Mouse (Mus musculus): Measurements from ENCODE around the gene Trim60.
"Not testable (repeated sequence)": the region's sequence is repeated elsewhere in the genome, so short reads cannot be mapped to it uniquely, and the experiment has no call there.

Gene Trim60

DNA sequence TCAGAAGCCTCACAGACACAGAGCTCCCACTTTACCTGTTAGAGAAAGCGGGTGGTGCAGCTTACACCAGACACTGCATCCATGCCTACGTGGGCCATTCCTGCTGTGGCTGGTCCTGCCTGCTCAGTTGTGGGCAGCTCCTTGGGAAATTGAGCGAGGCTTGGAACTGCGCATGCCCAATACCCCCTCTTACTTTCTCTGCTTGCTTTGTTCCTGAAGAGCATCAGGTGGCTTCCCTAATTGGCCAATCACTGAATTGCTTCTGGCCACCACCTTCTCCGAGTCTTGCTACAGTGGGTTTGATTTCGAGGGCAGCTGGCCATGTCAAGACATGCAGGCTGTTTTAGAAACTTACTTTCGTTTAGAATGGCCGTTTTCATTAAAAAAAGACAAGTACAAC is at the start of gene Trim60, which contains the start of gene Trim61:
Gene Trim60, minus strand, starts transcription at position 162 of the 400 bp plus-strand sequence.
Gene Trim61, minus strand, starts transcription at position 101 of the 400 bp plus-strand sequence.
- DNase-seq (ENCODE audit: low spot score) = no peak

DNA sequence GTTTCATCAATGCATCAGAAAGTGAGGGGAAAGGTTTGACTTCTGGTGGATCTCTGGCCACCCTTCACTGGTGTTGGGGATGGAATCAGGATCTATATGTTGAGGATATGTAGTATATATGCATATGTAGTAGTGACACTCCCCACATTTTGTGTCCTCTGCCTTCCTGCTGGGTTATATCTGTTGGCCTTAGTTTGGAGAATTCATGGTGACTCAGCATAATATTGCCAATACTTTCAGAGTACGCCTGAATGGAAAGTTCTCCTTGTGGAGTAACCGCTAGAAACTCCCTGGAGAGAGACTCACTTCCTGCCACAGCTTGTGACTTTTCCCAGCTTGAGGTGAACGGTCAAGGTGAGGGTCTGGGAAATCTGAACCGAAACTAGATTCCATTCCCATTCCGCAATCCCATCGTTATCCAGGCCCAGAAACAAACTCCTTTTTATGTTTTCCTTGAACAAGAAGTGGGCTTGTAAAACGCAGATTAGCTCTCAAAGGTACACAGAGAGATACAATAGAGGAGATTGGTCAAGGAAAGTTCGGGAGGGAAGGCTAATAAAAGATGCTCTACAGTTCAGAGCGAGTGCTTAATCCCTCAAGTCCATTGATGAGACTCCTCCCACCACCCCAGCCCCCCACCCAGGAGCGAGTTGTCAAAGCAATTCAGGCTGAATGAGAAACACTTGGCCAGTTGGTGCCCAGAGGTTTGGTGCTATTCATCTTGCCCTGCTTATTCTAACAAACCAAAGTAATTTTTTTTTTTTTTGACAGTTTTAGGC is 49.5 kb upstream of the Trim60 start:
- no peak for DNase-seq (ENCODE audit: low spot score)

DNA sequence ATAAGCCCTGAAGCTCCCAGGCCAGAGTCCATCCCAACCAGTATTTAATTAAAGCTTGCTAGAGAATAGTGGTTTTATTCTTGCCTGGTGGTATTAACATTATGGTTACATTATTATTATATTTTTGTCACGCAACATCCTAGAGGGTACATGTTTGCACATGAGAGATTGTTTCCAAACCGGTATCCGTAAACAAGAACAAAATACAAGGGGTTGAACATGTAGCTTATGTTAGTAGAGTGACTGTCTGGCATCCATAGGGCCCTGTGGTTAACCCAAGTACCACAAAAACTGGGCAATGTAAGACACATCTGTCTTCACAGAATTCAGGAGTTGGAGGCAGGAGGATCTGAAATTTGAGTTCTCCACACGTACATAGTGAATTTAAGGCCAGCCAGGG is 48.6 kb upstream of the Trim60 start:
- DNase-seq (ENCODE audit: low spot score) = no peak

DNA sequence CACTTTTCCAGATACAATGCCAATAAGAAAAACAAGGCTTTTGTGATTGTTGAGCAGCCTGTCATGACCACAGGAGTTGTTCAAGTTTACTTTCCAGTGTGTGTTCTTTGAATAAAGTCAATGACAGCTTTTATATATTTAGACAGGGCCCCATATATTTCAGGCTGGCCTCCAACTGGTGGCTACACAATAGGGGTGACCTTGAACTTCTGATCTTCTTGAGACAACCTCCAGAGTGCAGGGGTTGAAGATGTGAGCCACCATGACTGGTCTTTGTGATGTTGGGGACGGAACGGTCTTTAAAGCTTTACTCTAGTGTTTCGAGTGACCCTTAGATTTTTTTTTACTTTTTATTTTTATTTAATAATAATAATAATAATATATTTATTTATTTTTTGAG is 47.2 kb upstream of the Trim60 start:
- DNase-seq (ENCODE audit: low spot score) = no peak

DNA sequence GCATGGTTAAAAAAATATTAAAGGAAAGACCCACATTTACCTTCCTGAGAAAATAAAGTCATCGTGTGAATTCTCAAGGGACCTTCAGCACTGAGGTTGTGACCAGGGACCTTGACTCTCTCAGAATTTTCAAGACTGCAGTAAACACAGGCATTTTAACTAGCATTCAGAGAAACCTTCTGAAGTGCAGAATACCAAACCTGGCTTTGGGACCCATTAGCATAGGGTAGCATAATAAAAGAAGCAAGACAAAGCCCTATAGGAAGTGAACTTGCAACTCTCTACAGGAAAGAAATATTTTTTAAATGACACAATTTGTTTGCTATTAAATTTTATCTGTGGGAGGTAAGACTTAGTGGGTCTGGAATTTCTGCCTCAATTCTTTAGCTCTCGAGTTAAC is 45.7 kb upstream of the Trim60 start:
- no peak for DNase-seq (ENCODE audit: low spot score)

DNA sequence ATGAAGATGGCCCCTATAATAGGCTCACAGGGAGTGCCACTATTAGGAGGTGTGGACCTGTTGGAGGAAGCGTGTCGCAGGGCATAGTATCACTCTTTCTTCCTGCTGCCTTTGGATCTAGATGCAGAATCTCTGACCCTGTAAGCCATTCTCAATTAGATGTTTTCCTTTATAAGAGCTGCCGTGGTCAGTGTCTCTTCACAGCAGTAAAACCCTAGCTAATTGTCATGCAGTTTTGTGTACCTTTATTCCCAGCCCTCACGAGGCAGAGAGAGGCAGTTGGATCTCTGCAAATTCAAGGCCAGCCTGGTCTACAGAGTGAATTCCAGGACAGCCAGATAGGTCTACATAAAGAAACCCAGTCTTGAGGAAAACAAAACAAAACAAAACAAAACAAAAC is 43.8 kb upstream of the Trim60 start:
- no peak for DNase-seq (ENCODE audit: low spot score)

DNA sequence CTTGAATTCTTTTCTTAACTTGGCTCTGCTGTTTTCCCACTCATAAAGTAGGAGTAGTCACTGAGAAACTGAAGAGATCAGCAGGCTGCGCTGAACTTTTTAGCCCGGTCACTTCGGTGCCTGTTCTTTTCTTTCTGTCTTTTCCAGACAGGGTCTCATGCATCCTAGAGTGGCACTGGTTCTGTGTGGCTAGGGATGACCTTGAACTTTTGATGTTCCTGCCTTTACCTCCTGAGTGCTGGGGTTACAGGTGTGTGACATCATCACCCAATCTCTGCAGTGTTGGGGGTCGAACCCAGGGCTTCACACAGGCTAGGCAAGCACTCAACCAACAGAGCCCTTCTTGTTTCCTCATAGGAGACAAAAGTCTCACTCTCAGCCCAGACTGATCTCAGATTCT is 38.3 kb upstream of the Trim60 start:
- no peak for DNase-seq (ENCODE audit: low spot score)

DNA sequence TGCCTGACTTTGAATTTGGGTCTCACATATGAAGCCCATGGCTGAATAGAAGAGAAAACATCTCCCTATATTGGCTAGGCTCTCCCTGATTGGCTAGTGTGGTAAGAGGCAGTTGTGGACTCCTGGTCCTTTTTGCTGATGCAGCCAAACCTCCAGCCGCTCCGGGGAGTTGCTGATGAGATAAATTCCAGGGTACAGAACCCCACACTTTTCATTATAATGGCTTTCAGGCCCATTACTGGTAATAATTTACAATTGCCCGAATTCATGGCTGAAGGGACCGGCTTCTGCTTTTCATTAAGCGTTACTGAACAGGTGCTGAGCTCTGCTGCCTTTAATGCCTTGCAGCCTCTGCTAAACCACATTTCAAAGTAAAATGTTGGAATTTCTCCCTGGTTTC is 35.6 kb upstream of the Trim60 start:
- no peak for DNase-seq (ENCODE audit: low spot score)

DNA sequence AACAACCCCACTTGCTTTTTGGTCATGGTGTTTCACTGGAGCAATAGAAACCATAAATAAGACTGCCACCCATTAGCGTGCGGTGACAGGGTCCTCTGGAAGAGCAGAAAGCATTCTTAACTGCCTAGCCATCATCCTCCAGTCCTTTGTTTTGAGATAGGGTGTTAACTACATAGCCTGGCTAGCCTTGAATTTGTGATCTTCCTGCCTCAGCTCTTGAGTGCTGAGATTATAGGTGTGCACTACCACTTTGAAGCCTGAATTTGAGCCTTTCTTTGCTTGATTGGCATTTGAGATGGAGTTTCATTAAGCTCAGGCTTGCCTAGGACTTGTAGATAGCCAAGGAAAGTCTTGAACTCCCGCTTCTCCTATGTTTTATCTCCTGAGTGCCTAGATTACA is 35.2 kb upstream of the Trim60 start:
- DNase-seq (ENCODE audit: low spot score) = no peak

DNA sequence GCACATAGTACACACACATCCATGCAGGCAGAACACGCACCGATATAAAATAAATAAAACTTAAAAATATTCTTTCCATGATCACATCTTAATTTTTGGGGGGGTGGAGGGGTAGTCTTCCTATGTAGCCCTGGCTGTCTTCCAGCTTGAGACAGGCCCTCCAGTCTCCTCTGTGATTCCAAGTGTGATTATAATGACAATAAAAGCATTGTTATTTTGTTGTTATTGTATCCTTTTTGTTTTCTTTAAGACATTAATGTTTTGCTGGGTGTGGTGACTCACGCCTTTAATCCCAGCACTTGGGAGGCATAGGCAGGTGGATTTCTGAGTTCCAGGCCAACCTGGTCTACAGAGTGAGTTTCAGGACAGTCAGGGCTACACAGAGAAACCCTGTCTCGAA is 29.4 kb upstream of the Trim60 start:
- no peak for DNase-seq (ENCODE audit: low spot score)

DNA sequence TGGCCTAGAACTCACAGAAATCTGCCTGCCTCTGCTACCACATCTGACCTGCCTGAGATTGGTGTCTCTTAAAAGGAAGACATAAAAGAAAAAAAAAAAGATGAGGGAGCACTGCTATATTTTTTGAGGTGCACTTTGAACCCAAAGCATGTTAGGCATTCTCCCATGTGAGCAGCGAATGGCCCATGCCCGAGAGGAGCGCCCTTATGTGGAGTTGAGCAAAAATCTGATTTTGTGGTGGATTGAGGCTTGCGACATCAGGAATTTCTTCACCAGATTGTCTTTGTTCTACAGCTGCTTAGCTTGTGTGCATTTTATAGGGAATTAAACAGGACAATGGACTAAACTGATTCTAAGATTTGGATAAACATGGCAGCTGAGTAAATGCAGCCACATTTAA is 28.8 kb upstream of the Trim60 start:
- DNase-seq (ENCODE audit: low spot score) = no peak

DNA sequence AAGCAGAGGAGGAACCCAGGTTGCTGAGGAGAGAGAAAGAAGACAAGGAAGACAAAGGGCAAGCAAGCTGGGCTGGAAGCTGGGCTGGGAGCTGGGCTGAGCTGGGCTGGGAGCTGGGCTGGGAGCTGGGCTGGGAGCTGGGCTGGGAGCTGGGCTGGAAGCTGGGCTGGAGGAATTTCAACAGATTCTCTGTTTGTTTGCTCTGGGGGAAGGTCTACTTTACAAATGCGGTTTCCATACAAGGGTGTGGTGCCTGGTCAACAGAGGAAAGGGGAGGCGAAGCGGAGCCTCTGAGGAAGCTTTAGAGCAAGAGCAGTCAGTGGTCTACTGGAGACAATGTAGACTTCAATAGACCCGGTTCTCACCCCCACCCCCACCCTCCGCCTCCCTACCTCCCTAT is 28.2 kb upstream of the Trim60 start:
- no peak for DNase-seq (ENCODE audit: low spot score)

DNA sequence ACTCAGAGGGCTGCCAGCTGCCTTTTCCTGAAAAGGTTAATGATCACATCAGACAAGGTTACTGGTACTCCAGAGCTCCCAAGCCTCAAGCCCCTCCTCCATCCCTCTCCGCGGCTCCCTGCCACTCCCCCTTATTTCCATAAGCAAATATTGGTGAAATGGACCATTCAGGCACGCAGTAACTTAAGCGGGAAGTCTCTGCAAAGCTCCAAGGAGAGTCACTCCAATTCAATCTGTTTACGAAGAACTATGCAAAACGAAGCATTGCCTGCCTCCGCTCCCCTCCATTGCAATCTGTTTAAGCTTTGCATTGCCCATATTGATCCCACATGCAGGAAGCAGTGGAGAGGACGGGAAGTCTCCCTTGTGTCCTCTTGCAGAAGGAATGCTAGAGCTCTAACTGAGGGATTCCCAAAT is 18.7 kb upstream of the Trim60 start, which contains the start of gene Apela:
Gene Apela, minus strand, starts transcription at position 220 of the 417 bp plus-strand sequence.
- no peak for DNase-seq (ENCODE audit: low spot score)

DNA sequence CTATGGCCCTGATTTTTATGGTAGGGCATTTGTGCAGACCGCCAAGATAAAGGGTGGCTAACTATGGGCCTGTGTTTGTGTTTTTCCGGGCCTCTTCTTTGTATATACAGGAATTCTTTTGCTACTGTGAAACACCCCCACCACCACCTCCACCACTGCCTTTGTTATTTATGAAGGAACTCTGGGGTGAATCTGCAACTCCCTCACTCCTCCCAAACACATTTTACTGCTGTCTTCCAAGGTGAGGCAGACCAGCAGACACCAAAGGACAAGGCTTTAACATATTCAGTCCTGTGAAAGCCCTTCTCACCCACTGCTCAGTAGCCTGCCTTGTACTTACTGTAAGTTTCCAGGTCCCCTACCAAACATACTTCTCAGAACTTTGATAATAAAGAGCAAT is 15.8 kb upstream of the Trim60 start:
- no peak for DNase-seq (ENCODE audit: low spot score)

DNA sequence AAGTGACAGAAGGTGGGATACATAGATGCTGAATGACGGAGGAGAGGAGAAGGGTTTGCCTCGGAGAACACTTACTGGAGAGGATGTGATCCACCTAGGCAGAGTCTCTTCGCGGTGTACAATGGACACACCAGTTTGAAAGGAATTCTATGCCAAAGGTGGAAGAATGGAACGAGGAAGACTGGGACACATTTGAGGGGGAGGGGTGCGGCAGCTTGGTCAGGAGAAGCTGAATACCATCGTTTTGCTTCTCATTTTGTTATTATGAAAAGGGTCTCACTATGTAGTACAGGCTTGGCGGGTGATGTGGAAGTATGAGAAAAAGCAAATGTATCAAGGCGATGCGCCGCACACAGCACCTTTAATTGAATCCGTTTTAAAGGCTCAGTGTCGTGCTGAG is 14.7 kb upstream of the Trim60 start:
- no peak for DNase-seq (ENCODE audit: low spot score)

DNA sequence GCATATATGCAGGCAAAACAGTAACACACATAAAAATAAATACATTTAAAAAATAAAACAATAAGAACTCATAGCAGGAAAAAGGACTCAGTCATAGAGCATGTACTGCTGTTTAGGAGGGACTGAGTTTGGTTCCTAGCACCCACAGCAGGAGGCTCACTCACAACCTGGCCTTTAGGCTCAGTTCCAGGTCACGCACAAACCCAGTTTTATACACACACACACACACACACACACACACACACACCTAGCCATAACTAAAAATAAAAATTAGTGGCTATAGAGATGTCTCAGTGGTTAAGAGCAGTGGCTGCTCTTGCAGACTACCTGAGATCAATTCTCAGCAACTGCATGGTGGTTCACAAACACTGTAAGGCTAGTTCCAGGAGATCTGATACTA is 13.7 kb upstream of the Trim60 start:
- no peak for DNase-seq (ENCODE audit: low spot score)

DNA sequence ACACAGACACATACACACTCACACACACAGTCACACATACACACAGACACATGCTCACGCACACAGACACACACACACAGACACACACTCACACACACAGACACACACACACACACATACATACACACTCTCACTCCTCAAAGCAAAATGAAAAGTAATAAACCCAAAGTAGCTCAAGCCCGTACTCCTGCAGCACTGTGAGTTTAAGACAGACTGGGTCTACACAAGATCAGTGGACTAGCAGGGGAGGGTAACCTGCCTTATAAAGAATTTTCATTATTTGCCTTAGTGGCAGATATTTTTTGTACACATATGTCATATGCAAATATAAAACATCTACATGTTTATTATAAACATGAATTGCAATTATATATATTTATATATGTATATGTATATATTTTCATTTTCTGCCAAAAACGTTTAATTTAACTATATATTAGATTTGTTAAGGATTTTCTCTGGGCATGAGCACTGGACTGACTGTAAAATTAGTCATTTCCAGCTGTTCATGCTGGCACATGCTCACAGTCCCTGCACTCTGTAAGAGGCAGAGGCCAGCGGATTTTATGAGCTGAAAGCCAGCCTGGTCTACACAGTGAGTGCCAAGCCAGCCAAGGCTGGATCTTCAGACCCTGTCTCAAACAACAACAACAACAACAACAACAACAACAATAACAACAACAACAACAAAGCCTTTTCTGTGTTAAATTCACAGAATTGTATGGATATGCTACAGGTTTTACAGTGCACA is 12.5 kb upstream of the Trim60 start:
- DNase-seq (ENCODE audit: low spot score) = no peak

DNA sequence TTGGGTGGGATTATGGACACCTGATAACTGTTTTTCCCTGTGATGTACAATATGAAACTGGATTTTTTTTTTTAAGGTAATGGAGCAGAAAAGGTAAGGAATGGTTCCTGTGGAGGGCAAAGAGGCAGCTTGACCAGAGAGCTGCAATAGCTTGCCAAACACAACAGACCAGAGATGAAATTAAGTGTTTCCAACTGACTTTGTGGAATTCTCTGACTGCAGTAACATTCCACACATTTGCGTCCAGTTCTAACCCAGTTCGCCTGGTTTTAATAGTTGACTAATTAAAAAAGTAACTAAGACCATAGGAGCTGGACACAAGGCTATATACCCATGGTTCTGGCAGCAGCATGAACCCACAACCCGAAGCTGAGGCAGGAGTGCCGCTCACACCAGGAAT is 11.4 kb upstream of the Trim60 start:
- no peak for DNase-seq (ENCODE audit: low spot score)

DNA sequence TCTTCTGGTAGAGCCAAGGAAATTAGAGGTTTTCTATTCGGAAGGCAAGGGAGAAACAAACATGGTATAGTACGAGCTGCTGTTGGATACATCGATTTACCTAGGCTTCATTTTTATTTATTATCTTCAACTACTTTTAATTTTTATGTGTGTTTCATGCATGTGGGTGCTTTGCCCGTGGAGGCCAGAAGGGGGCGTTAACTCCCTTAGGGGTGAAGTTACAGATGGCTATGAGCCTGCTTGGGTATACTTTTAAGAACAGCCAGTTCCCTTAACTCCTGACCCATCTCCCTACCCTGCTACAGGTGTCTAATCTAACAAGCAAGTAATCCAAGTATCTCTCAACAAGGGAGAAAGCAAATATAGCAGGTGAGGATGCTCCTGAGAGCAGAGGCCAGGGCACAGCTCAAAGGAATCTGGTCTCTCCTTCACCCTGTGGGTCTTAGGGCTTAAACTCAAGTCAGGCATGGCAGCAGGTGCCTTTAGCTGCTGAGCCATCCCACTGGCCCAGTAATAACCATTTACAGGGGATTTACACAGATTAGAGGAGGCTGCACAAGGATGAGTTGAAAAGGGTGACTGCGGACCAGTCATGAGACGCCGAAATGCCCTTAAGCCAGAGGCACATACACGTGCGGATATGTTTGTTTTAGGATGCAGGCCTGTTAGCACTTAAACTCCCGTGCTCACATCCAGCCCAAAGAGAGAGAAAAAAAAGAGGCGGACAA is 10.7 kb upstream of the Trim60 start:
- no peak for DNase-seq (ENCODE audit: low spot score)

DNA sequence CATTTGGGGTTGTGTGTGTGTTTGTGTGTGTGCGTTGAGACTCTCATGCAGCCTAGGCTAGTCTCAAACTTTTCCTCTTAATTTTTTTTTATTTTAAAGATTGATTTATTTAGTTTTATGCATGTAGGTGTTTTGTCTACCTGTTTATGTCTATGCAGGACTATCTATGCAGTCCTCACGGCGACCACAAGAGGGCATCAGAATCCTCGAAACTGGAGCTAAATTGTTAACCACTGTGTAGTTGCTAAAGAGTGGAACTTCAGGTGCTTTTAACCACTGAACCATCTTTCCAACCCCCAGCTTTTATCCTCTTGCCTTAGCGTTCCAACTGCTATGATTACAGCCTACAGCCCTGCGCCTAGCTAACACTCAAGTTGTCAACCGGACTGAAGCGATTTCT is 4.1 kb upstream of the Trim60 start:
- DNase-seq (ENCODE audit: low spot score) = no peak

DNA sequence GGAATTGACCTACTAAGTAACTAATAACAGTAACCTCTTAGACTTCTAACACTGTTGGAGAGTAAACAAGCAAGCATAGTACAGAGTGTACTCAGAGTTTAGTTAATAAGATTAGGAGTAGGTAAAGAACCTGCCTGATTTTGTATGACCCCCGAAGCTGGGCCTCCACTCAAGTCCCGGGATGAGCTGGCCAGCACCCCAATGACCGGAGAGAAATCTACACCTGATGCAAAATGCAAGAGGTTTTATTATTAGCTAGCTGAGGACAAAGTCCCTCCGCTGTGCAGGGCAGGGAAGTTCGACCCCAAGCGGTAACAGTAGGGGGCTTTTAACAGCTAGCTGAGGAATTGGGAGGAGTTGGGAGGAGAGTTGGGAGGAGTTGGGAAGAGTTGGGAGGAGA is 10.8 kb downstream of the Trim60 start:
- not testable (repeated sequence) for DNase-seq (ENCODE audit: low spot score)

DNA sequence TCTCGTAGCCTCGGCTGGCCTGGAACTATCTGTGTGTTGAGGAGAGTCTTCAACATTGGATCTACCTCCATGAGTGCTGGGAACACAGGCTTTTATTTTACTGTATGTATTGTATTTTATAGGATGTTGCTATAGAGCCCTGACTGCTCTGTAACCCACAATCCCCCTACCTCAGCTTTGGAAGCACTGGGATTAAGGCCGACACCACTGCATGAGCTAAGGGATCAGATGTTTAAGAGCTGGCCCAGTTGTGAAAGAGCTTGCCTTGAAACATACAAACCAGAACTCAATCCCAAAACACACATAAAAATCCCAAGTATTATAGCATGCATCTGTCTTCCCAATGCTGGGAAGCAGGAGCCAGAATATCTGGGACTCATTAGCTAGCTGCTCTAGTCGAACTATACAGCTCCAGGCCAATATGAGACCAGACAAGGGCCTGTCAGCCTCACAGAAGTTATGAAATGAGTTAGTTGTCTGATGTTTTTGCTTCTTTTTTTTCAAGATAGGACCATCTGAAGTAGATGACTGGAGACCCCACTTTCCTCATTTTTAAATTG is 19.5 kb downstream of the Trim60 start:
- DNase-seq (ENCODE audit: low spot score) = no peak

DNA sequence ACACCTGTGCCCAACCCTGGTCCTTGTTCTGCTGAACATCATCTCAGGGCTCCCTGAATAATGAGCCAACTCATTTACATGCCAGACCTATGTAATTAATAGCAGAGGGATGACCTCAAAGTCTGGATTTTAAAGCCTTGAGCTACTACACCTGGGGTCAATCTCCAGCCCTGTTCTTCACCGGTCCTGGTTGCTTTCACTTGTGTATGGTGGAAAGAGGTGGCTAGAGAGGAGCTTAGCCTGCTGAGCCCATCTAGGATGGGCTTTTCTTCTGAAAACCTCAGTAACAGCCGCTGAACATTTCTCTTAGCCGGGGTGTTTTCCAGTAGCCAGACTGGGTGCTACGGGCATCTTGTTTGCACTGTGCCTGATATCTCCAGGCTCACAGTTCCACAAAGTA is 30.7 kb downstream of the Trim60 start, which contains the start of gene Trim75:
Gene Trim75, minus strand, starts transcription at position 101 of the 400 bp plus-strand sequence.
- no peak for DNase-seq (ENCODE audit: low spot score)
